Mouse (Mus musculus) left cerebral cortex, postnatal 14 days (tissue): ENCODE measurements around the gene Smarca4. TPM values are rescaled to one million over a fixed set of nuclear protein-coding genes. Genes with fewer than 3 reads are reported as not detected.
A peak's percentile ranks its signal among the peaks of the same experiment; 100 is the strongest.

ENCODE experiments used
- DNase-seq, 2 experiments: peaks; one replicate each; pipeline ENCODE4 v3.0.0; 2021 to 2022; ENCODE audit warnings: low spot score in 2 of 2, mixed read lengths in 1 of 2
- intact Hi-C: fragments of 180-260 bp; cut with DNase I; formaldehyde crosslinking; loops from one replicate; pipeline ENCODE4 v1.15.1; 2025
- total RNA-seq, 2 experiments: library from RNA; stranded (reverse); gene quantifications; 2 replicates each; pipeline ENCODE4 v1.2.3; 2021

Smarca4 gene
- total RNA-seq, 2 experiments from 2014 or later, result 129 TPM

DNA sequence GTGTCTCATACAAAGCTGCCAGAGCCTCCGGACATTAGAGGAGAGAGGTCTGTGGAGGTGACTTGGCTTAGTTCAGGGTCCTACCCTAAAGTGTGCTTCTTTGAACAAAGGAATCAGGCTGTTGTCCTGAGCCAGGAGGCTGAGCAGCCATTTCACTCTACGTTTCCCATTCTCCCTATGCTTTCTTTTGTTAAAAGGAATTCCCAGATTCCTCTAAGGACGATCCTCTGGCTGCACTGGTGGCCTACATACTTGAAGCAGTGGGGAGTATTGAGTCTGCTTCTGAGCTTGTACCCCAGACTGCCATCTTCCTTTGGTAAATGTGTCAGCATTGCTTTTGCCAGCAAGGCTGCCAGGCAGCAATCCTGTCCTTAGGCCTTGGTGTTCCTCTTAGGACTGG is 17.1 kb downstream of the Smarca4 start:
- intact Hi-C loops, result no loop called here
- DNase-seq, result no peak

DNA sequence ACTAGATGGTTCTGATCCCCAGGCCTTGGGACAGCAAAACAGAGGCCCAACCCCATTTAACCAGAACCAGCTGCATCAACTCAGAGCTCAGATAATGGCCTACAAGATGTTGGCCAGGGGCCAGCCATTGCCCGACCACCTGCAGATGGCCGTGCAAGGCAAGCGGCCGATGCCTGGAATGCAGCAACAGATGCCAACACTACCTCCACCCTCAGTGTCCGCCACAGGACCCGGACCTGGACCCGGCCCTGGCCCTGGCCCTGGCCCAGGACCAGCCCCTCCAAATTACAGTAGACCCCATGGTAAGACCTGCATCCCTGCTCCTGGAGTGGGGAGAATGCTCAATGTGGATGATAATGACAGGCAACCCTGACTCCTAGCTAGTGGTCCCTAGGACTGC is 19.7 kb downstream of the Smarca4 start:
- intact Hi-C loops, result loop anchor here (5.0 kb wide), 1 partner anchor 42 kb away; no protein-coding TSS in a partner anchor
- no peak for DNase-seq

DNA sequence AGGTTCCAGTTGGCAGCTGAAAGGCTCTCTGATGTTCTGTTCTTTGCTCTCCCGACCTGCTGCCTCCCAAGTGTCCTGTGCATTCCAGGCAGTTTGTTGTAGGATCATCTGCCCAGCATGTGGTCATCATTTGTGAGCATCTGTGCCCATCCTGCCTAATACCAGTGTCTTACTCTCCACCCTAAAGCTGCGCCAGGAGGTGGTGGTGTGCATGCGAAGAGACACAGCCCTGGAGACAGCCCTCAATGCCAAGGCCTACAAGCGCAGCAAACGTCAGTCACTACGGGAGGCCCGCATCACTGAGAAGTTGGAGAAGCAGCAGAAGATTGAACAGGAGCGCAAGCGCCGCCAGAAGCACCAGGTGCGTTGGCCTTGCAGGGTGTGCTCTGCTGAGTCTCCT is 23.1 kb downstream of the Smarca4 start:
- intact Hi-C loops, result loop anchor here (5.0 kb wide), 1 partner anchor 38 kb away; no protein-coding TSS in a partner anchor
- DNase-seq, result no peak

DNA sequence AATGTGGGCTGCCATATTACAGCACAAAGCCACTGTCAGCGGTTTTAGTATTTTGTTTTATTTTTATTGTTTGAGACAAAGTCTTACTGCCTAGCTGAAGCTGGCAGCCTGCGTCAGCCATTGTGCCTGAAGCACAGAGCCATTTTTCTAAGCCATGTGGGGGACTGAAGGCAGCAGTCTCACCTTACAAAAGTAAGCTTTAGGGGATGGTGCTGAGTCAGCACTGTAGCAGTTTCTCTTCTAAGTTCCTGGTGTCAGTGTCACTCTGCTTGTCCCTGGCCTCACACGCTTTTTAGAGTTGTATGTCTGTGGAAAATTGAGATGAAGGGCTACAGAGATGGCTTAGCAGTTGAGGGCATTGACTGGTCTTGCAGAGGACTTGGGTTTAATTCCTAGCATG is 30.4 kb downstream of the Smarca4 start:
- no peak for DNase-seq
- intact Hi-C loops, result no loop called here

DNA sequence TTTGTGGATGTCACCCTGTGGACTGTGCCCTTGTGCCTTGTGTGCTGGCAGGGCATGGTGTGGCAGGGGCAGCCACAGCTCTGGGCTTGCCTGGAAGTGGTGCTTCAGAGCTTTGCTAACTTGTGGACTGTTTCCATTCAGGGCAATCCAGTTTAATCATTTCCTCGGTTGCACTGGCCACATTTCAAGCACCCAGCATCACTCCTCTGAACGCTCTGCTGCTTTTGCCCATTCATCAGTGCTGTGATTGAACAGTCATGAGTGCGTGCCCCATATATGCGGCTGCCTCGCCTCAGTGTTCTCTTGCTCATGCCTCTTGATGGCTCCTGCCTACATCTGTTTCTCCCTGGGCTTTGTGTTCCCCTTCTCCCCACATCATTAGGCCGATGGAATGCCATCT is 31.8 kb downstream of the Smarca4 start:
- intact Hi-C loops, result no loop called here

DNA sequence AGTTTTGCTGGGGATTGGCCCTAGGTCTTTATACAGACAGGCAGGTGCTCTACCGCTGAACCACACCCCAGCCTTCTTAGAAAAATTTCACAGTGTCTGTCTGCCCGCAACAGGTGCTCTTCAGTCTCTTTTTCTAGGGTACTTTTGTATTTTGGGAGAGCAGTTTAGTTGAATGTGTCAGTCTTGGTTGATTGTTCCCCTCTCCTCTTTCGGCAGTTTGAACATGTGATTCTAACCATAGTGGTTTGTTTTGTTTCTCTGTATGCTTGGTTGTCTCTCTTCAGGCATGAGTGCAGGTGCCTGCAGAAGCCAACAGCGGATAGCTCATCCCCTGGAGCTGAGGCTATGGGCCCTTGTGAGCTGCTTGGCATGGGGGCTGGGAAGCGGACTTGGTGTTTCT is 36.3 kb downstream of the Smarca4 start:
- DNase-seq, result no peak
- intact Hi-C loops, result no loop called here

More for the DNA sequence above, 31.8 kb downstream of the Smarca4 start:
- no peak for DNase-seq

DNA sequence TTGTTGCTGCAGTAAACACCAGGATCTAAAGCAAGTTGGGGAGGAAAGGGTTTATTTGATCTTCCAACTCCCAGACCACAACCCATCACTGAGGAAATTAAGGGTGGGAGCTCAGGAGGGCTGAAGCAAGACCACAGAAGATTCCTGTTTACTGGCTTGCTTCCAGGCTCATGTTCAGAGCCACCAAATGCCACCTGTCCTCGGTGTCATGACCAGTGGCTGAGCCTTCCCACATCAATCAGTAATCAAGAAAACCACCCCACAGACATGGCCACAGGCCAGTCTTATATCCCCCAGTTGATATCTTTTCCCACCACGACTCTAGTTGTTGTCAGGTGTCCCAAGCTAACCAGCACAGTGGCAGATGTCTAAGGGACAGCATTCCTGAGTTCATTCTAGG is 37.3 kb downstream of the Smarca4 start:
- DNase-seq, result no peak
- intact Hi-C loops, result no loop called here

DNA sequence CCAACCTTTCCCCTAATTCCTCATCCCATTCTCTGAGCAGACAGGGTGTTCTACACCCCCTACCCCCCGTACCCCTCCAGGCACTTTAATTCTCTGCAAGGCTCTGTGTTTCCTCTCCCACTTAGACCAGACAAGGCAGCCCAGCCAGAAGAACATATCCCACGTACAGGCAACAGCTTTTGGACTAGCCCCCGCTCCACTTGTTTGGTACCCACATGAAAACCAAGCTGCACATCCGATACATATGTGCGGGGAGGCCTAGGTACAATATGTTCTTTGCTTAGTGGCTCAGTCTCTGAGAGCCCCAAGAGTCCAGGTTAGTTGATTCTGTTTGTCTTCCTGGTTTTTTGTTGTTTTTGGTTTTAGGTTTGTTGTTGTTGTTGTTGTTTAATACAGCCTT is 46.1 kb downstream of the Smarca4 start:
- DNase-seq, result no peak
- intact Hi-C loops, result no loop called here

DNA sequence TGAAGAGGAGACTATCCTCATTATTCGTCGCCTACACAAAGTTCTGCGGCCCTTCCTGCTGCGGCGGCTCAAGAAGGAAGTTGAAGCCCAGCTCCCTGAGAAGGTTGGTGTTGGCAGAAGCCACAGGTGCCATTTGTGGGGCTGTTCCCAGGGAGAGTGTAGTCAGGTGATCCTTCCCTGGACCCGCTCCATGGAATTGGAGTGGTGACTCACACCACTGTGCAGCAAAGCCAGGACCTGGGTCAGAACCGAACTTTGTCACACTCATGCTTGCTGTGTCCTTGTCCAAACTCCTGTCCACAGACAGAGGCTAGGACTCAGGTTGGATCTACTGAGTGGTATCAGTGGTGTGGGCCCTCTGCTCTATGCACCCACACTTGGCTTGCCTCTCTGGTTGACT is 53.0 kb downstream of the Smarca4 start:
- intact Hi-C loops, result no loop called here
- DNase-seq, result no peak

DNA sequence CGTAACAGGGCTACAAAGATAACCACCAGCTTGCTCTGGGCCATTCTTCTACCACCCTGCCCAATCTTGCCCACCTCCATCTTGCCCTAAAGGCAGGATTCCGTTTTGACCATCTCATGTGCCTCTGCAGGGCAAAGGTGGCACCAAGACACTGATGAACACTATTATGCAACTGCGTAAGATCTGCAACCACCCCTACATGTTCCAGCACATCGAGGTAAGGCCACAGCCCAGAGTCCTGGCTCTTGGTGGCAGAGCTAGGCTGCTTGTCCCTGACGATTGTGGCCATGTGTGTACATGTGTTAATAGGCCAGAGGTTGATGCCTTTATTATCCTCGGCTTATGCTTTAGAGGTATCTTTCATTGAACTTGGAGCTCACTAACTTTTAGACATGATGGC is 54.4 kb downstream of the Smarca4 start:
- intact Hi-C loops, result no loop called here
- DNase-seq, result no peak

DNA sequence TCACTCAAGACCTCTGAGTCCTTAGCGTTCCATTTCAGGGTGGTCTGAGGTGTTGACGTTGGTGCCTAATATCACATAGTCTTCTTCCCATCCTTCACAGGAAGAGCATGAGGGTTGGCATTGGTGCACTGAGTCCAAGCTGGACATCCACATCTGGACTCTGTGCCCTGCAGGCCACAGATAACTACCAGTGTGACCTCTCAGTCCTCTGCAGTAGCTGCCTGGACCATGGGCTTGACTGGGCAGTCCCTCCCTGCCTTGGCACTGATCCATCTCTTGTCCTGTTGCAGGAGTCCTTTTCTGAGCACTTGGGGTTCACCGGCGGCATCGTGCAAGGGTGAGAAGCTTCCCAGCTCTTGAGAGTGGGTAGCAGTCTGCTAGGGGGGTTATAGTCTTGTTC is 55.8 kb downstream of the Smarca4 start:
- no peak for DNase-seq
- intact Hi-C loops, result no loop called here

DNA sequence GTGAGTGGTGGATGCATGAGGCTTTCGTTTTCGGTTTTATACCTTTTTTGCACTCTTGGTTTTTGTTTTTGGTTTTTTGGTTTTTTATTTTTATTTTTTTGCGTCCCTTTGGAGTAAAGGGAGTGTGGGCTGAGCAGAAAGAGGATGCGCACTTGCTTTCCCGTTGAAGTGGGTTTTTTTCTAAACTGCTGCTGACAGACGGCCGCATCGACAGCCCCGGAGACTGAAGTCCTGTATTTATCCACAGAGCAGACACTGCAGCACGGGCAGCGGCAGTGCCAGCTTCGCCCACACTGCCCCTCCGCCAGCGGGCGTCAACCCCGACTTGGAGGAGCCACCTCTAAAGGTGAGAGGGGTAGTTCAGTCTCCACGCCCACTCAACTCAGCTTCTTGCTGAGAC is 61.7 kb downstream of the Smarca4 start:
- intact Hi-C loops, result loop anchor here (5.0 kb wide), 1 partner anchor 40 kb away; no protein-coding TSS in a partner anchor
- no peak for DNase-seq

DNA sequence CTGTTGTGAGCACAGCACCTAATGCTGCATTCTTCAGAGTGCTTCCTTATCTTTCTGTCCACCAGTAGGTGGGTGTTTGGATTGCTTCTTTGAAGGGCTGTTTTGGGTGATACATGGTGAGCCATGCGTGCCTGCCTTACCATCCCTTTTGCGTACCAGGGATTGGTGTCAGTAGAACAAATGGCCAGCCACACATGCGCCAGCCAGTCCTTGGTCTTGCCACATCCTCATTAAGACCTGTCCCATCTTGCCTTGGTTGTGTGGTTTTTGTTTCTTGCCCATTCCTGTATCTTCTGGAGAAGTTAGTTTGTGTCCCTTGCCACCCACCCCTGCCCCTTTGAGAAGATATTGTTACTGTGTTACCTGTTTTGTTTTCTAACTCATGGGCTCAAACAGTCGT is 64.5 kb downstream of the Smarca4 start:
- no peak for DNase-seq
- intact Hi-C loops, result no loop called here

DNA sequence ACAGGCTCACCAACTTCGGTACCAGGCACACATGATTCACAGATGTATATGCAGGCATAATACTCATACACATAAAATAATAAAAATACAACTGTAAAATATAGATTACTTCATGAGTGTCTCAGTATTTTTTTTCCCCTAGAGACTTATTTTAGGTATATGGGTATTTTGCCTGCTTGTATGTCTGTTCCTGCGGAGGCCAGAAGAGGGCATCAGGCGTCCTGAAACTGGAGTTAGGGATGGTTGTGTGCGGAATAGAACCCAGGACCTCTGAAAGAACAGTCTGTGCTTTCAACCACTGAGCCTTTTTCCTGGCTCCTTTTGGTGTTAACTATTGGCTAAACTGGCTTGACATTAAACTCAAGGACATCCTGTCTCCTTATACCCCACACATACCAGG is 66.9 kb downstream of the Smarca4 start:
- DNase-seq, result no peak
- intact Hi-C loops, result no loop called here

DNA sequence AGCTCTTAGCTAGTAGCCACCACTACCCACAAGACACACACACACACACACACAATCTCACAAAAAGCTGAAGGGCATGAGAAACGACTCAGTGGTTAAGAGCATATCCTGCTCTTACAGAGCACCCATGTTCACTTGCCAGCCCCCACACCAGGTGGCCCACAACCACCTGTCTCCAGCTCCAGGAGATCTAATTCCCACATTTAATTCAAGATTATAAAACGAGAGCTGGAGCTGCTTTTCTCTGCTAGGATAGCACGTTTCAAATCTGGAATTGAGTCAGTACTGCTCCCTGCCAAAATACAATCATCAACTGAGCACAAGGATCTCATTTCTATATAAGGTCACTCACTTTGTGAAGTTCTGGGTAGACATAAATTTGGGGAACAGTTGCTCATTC is 67.9 kb downstream of the Smarca4 start:
- intact Hi-C loops, result no loop called here
- DNase-seq, result peak in 1 of 2 experiments; percentile 59

DNA sequence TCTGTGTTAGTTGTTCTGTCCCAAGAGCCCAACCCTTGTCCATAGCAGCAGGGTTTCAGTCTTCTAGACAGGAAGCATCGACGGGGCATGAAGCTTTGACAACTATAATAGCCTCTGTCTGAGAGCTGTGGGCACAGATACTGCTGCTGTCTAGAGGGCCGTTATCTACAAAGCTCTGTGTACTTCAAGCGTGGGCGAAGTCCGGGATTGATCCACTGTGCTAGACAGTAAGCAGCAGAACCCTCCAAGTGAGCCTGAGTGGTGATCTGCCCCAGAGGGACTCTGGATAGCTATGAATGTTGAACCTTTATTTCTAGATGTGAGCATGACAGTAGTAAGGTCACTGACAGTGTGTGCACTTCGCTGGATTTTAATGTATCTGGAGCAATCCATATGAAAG is 72.6 kb downstream of the Smarca4 start:
- intact Hi-C loops, result no loop called here
- no peak for DNase-seq

DNA sequence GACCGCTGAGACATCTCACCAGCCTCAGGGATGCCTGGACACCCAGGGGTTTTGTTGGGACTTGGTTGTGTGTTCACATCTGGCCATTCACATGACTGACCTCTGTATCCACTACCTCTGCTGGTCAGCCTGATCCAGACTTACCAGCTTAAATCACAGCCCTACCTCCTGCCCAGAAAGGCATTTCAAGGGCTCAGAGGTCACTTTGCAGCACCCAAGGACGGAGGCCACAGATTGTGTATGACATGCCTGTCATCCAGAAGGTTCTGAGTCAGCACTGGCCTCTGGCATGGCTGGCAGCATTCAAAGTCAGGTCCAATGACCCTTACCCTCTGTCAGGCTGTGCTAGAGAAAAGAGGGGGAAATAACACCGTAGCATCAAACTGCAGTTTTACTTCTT is 74.1 kb downstream of the Smarca4 start:
- DNase-seq, result no peak
- intact Hi-C loops, result no loop called here

DNA sequence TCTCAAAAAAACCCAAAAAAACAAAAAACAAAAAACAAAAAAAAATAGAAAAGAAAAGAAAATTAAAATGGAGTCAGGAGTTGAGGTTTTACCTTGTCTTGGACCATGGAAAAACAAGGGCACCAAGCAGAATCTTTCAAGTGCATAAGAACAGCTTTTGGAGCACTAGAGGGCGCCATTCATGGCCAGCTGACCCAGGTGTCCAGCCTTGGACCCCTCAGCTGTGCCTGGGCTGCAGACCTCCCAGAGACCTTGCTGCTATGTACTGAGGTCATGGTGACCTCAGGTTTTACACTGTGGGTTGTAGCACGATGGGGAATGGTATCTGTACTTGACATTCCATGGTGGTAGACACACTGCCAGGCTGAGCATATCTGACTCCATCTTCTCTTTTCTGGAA is 75.9 kb downstream of the Smarca4 start:
- DNase-seq, result no peak
- intact Hi-C loops, result no loop called here

DNA sequence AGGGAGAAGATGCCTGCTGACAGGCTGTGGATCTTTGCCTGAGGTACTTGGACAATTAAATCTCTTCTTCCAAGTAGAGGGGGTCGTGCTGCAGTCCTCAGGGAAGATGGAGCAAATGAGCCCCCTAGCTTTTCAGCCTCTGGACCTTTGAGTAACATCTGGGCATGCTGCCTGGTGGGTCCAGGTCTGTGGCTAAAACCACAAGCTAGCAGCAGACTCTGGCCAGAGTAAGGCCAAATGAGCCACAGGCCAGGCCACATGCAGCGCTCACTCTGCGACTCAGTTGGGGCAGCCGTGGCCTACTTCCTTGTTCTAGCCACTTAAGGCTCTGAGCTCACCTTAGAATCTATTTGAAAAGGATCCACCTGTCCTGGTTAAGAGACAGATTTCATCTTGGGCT is 76.5 kb downstream of the Smarca4 start:
- intact Hi-C loops, result no loop called here
- DNase-seq, result no peak

DNA sequence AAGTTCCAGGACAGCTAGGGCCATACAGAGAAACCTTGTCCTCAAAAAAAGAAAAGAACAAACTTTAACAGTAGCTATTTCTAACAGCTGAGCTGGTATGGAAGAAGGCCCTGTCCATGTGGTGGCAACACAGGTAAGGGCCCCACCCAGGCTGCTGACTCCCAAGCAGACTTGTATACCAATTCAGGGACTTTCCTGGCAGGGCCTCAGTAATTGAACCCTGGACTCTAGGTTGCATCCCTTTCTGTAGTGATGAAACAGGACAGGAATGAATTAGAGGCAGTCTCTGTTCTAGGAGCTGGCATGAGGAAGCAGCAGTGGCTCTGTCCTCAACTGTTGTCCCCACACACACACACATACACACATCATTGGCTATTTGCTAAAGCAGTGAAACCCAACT is 78.1 kb downstream of the Smarca4 start:
- intact Hi-C loops, result no loop called here

DNA sequence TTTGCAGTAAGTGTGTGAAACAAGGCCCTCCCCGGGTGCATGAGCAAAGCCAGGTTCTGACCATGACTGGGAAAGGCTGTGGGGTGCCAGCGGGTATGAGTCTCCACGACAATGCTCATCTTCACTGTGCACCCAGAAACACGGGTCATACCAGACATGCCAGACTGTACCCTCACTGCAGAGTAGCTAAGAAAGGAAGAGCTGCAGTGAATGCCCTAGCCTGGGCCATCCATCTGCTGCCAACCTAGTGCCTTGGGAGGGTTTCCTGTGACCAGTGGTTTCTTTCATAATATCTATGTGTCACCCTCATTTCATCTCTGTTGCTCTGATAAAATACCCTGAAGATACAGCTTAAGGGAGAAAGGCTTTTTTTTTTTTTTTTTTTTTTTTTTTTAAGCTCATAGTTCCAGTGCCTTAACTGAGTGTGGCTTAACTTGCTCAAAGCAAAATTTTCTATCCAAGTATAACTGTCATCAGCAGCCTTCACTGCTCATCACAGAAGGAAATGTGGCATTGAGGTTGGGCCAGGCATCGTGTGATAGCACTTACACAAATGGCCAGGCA is 79.3 kb downstream of the Smarca4 start:
- intact Hi-C loops, result no loop called here
- DNase-seq, result no peak

More for the DNA sequence above, 78.1 kb downstream of the Smarca4 start:
- DNase-seq, result no peak

DNA sequence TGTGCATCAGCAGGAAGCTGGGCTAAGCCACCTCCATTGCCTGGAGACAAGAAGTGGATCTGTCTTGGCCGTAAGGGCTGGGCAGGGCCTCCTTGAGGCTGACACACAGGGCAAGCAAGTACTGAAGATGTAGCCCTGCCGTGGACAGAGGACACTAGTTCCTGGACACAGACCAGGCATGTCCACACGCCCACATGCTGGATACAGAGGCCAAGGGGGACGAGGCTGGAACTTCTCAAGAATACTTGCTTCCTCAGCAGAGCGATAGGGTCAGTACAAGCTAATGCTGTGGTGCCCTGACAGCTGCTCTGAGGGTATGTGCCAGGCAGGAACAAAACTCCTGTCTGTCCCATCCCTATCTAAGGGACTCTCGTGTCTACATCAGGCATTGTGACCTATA is 81.2 kb downstream of the Smarca4 start:
- no peak for DNase-seq
- intact Hi-C loops, result no loop called here
